Mouse (Mus musculus): ENCODE measurements around the gene Capn2. TPM values are rescaled to one million over a fixed set of nuclear protein-coding genes. Genes with fewer than 3 reads are reported as not detected.

Capn2 gene
- polyA plus RNA-seq, 1 experiment = 61.4 TPM

- Histone ChIP-seq H3K4me1 (ENCODE audit: control insufficient read depth, insufficient read depth, low read length) (no peaks in the 10 kb centered on the region), H3K4me3 (ENCODE audit: insufficient read depth, low read length) (no peak overlapping the region), H3K27ac (ENCODE audit: insufficient read depth, low read length) (no peak overlapping the region)
- TF ChIP-seq CTCF (IDR thresholded peaks at IDR 0.05; ENCODE audit: extremely low read depth, insufficient read depth, low read length) = no peak
- no peak for TF ChIP-seq POLR2A (IDR thresholded peaks at IDR 0.05; ENCODE audit: extremely low read depth, insufficient read depth, low read length)
Measured at GRCm38 (mm10) chr1:182481138-182481537, 36.3 kb downstream of the Capn2 start.

DNA sequence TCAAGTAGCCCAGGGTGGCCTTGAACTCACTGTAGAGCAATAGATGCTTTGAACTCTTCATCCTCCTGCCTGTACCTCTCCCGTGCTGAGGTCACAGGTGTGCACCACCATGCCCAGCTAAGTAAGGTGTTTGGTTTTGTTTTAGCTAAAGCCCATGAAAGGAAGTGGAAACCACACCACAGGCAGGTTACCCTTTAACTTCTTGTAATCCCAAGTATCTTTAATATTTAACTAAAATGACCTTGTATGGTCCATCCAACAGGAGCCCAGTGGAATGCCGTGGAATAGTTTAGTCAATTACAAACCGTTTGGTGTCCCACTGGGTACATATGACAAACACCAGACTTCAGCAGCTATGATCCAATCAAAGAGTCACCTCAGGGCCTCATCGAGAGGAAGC, 38.5 kb downstream of the Capn2 start:
- TF ChIP-seq CTCF (IDR thresholded peaks at IDR 0.05; ENCODE audit: extremely low read depth, insufficient read depth, low read length) (no peak), POLR2A (IDR thresholded peaks at IDR 0.05; ENCODE audit: extremely low read depth, insufficient read depth, low read length) (no peak)
- no peak overlapping the region for H3K4me3 ChIP-seq (ENCODE audit: insufficient read depth, low read length)
- H3K27ac ChIP-seq (ENCODE audit: insufficient read depth, low read length) = no peak overlapping the region
- no peaks in the 10 kb centered on the region for H3K4me1 ChIP-seq (ENCODE audit: control insufficient read depth, insufficient read depth, low read length)

DNA sequence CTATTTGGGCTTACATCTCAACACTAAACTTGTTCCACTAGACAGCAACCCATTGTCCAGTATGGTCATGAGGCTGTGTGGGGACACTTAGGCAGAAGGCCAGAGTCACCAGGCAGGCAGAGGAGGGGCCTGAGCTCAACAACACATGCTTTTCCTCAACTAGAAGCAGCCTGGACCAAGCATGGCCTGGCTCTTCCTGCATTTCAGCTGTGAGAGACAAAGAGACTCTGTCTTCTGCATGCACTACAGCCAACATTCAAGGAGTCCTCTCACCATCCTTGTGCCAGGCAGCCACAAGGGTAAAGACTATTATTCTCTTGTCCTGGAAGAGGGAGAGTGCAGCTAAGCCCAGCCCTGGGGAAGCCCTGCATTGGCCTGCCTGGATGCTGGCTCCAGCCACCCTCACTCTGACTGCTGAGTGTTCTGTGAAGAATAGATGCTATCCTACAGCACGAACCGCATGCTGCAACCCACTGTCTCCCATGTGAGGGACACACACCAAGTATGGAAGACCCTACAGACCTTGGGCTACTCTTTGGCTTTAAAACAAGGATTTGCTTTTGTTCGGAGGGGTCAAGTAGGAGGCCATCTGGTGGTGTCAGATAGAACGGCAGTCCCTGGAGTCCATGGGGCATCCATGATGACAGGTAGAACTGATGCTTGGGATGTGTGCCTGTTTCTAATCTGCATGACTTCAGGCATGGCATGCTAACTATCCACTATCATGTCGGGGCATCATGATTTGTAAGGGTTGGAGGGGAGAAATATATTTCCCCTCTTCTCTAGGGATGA, 42.2 kb downstream of the Capn2 start:
- Histone ChIP-seq H3K4me3 (ENCODE audit: insufficient read depth, low read length) (no peak overlapping the region), H3K27ac (ENCODE audit: insufficient read depth, low read length) (peak overlapping the region; percentile 89), H3K4me1 (ENCODE audit: control insufficient read depth, insufficient read depth, low read length) (no peaks in the 10 kb centered on the region)
- TF ChIP-seq POLR2A (IDR thresholded peaks at IDR 0.05; ENCODE audit: extremely low read depth, insufficient read depth, low read length) (no peak), CTCF (IDR thresholded peaks at IDR 0.05; ENCODE audit: extremely low read depth, insufficient read depth, low read length) (peak; percentile 32; the same call in 1 of the 2 replicates)

DNA sequence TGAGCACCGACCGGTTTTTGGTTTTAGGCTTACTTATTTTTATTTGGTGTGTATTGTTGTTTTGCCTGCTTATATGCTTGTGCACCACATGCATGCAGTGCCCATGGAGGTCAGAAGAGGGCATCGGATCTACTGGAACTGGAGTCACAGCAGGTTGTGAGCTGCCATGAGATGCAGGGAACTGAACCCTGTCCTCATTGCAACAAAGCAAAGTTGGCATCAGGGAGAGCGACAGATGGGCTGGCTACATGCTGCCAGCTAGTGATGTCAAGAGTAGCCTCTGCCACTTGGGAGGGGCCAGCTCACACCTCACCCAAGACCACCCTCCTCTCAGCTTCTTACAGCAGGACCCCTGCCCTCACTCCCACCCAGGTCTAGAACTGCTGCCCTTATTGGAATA, 51.4 kb downstream of the Capn2 start:
- H3K4me3 ChIP-seq (ENCODE audit: insufficient read depth, low read length) = no peak overlapping the region
- H3K27ac ChIP-seq (ENCODE audit: insufficient read depth, low read length) = no peak overlapping the region
- peaks cover 4% of the 10 kb centered on the region; the same call in 1 of the 2 replicates for H3K4me1 ChIP-seq (ENCODE audit: control insufficient read depth, insufficient read depth, low read length)
- TF ChIP-seq CTCF (IDR thresholded peaks at IDR 0.05; ENCODE audit: extremely low read depth, insufficient read depth, low read length) (no peak), POLR2A (IDR thresholded peaks at IDR 0.05; ENCODE audit: extremely low read depth, insufficient read depth, low read length) (no peak)

GRCm38 (mm10) chr1:182465309-182465708, 52.1 kb downstream of the Capn2 start:
- Histone ChIP-seq H3K4me3 (ENCODE audit: insufficient read depth, low read length) (no peak overlapping the region), H3K4me1 (ENCODE audit: control insufficient read depth, insufficient read depth, low read length) (peaks cover 4% of the 10 kb centered on the region; the same call in 1 of the 2 replicates), H3K27ac (ENCODE audit: insufficient read depth, low read length) (no peak overlapping the region)
- no peak for TF ChIP-seq POLR2A (IDR thresholded peaks at IDR 0.05; ENCODE audit: extremely low read depth, insufficient read depth, low read length)
- no peak for TF ChIP-seq CTCF (IDR thresholded peaks at IDR 0.05; ENCODE audit: extremely low read depth, insufficient read depth, low read length)

- no peak overlapping the region for H3K4me3 ChIP-seq (ENCODE audit: insufficient read depth, low read length)
- H3K27ac ChIP-seq (ENCODE audit: insufficient read depth, low read length) = 0 out of 2 replicates have a peak overlapping the region, but pooled peaks have one; percentile 22
- peaks cover 4% of the 10 kb centered on the region; the same call in 1 of the 2 replicates for H3K4me1 ChIP-seq (ENCODE audit: control insufficient read depth, insufficient read depth, low read length)
- TF ChIP-seq POLR2A (IDR thresholded peaks at IDR 0.05; ENCODE audit: extremely low read depth, insufficient read depth, low read length) (no peak), CTCF (IDR thresholded peaks at IDR 0.05; ENCODE audit: extremely low read depth, insufficient read depth, low read length) (no peak)
Measured at GRCm38 (mm10) chr1:182461813-182462212, 55.6 kb downstream of the Capn2 start.

- H3K4me3 ChIP-seq (ENCODE audit: insufficient read depth, low read length) = no peak overlapping the region
- H3K4me1 ChIP-seq (ENCODE audit: control insufficient read depth, insufficient read depth, low read length) = peaks cover 4% of the 10 kb centered on the region; the same call in 1 of the 2 replicates
- peak overlapping the region; percentile 32 for H3K27ac ChIP-seq (ENCODE audit: insufficient read depth, low read length)
- no peak for TF ChIP-seq CTCF (IDR thresholded peaks at IDR 0.05; ENCODE audit: extremely low read depth, insufficient read depth, low read length)
- no peak for TF ChIP-seq POLR2A (IDR thresholded peaks at IDR 0.05; ENCODE audit: extremely low read depth, insufficient read depth, low read length)
Measured at GRCm38 (mm10) chr1:182461261-182461660, 56.1 kb downstream of the Capn2 start.

DNA sequence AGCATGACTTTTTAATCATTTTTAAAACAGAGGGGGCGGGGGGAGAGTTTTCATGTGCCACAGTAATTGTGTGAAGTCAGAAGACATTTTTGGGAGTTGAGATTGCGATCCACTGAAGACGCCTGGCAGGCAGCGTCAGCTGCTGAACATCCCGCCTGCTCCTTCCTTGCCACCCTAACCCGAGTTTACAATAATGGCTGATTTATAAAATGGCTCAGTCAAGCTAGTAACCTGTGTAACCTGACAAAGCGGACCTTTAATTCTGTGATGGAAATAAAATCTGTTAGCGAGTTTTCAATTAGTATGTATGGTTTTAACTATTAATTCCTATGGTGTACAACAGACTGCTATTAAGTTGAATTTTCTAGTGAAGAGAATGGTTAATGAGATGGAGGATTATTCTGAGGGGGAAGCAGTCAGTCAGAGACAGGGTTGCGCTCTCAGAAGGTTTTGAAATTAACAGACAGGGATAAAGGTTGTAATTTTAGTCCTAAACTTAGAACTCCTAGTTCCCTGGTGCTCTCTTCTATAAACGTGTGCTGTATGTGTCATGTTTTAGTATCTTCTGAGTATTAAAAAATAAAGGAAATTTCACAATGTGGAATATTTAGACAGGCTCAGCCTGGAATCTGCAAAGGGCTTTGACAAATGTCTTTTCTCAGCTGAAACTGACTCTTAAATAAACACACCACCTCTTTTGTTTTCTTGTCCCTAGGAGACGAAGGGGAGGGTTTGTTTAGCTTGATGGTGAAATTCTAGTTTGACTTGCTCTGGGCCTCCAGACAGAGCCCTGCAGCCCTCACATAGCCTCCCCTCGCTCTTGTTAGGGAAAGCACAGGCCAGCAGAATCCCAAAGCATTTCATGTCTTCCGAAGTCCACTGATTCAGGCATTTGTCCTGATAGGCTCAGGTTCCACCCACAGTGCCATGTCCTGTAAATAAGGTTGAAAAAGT, 56.8 kb downstream of the Capn2 start:
- no peak overlapping the region for H3K4me3 ChIP-seq (ENCODE audit: insufficient read depth, low read length)
- peak overlapping the region; percentile 32 for H3K27ac ChIP-seq (ENCODE audit: insufficient read depth, low read length)
- H3K4me1 ChIP-seq (ENCODE audit: control insufficient read depth, insufficient read depth, low read length) = peaks cover 6% of the 10 kb centered on the region
- TF ChIP-seq CTCF (IDR thresholded peaks at IDR 0.05; ENCODE audit: extremely low read depth, insufficient read depth, low read length) = no peak
- no peak for TF ChIP-seq POLR2A (IDR thresholded peaks at IDR 0.05; ENCODE audit: extremely low read depth, insufficient read depth, low read length)

GRCm38 (mm10) chr1:182459436-182459835, 58.0 kb downstream of the Capn2 start:
- no peak overlapping the region for H3K27ac ChIP-seq (ENCODE audit: insufficient read depth, low read length)
- H3K4me3 ChIP-seq (ENCODE audit: insufficient read depth, low read length) = no peak overlapping the region
- H3K4me1 ChIP-seq (ENCODE audit: control insufficient read depth, insufficient read depth, low read length) = peaks cover 7% of the 10 kb centered on the region
- TF ChIP-seq POLR2A (IDR thresholded peaks at IDR 0.05; ENCODE audit: extremely low read depth, insufficient read depth, low read length) (no peak), CTCF (IDR thresholded peaks at IDR 0.05; ENCODE audit: extremely low read depth, insufficient read depth, low read length) (no peak)

Measured in cortical plate, adult 2 months (tissue).